In the genomic region with DNA sequence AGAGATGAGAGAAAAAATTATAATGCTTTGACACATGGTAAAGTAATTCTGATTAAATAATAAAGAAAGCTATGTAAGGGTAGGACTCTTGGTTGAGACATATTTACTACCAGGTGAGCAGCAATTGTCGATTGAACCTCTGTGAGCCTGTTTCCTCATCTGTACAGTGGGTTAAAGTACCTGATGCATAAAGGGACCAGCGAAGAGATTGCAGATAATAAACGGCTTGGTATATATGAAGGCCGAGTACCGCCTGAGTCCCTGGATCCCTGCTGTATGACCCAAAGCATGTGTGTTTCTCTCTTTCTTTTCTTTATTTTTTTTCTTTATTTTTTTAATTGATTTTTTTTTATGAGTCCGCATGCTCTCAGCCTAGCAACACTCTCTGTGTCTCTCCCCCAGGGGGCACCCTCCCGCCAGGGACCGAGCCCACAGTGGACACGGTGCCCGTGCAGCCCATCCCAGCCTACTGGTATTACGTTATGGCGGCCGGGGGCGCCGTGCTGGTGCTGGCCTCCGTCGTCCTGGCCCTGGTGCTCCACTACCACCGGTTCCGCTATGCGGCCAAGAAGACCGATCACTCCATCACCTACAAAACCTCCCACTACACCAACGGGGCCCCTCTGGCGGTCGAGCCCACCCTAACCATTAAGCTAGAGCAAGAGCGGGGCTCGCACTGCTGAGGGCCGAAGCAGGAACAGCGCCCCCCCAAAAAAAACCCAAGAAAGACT, we compare ENCODE assay signal across 8 mouse cellular contexts.
DNase-seq lines count a peak whose midpoint lies in the region; ATAC-seq and TF ChIP-seq lines count a peak whose summit lies in the region.

No protein-coding gene starts in this region.

- intact Hi-C loops in heart, adult 2 months (cut with DNase I) = loop anchor here (2.0 kb wide), 1 partner anchor 133 kb away; no protein-coding TSS in a partner anchor
- intact Hi-C loops in gastrocnemius, postnatal 14 days (cut with DNase I; ENCODE audit: low total_unique reads) = no loop called here

- no peak for ATAC-seq in liver, embryonic 14.5 days (ENCODE audit: insufficient read depth)

- H3K36me3 ChIP-seq in heart, adult 2 months (ENCODE audit: control insufficient read depth, insufficient read depth, low read length) = no peaks in the 10 kb centered on the region
- no peaks in the 10 kb centered on the region for H3K36me3 ChIP-seq in kidney, adult 2 months (ENCODE audit: control insufficient read depth, insufficient read depth, low read length)
- H3K36me3 ChIP-seq in liver, embryonic 14.5 days (replicated peaks; ENCODE audit: control insufficient read depth, insufficient read depth, low read depth) = no peaks in the 10 kb centered on the region

- peaks cover 1% of the 10 kb centered on the region; the same call in 1 of the 2 replicates for H3K27me3 ChIP-seq in heart, adult 2 months (ENCODE audit: control insufficient read depth, insufficient read depth, low read length)
- H3K27me3 ChIP-seq in kidney, adult 2 months (replicated peaks; ENCODE audit: control insufficient read depth, insufficient read depth, low read length) = no peaks in the 10 kb centered on the region
- no peaks in the 10 kb centered on the region for H3K27me3 ChIP-seq in liver, embryonic 14.5 days (ENCODE audit: control insufficient read depth, insufficient read depth, low read length)

- no peaks in the 10 kb centered on the region for H3K79me2 ChIP-seq in heart, adult 2 months (replicated peaks; ENCODE audit: control insufficient read depth, insufficient read depth, low read length)

- peak; percentile 69 for TF ChIP-seq CTCF in heart, adult 2 months (IDR thresholded peaks at IDR 0.05)
- peak; percentile 74 for TF ChIP-seq CTCF in kidney, adult 2 months (conservative IDR thresholded peaks at IDR 0.05; ENCODE audit: insufficient read depth, insufficient read length, low read depth, low read length)
- peak; percentile 65 for TF ChIP-seq CTCF in liver, embryonic 14.5 days (IDR thresholded peaks at IDR 0.05; ENCODE audit: low read depth)

- H3K4me3 ChIP-seq in heart, adult 2 months = no peak overlapping the region; the same call in 1 of the 2 replicates
- H3K4me3 ChIP-seq in kidney, adult 2 months (ENCODE audit: insufficient read depth, low read depth, low read length) = peak overlapping the region; percentile 24; the same call in 1 of the 2 replicates
- H3K4me3 ChIP-seq in liver, embryonic 14.5 days (ENCODE audit: insufficient read depth in 1 of 2, low read depth in 2 of 2, low read length in 2 of 2) = peak overlapping the region; percentile 20 to 43

- peak overlapping the region; percentile 44 for H3K4me2 ChIP-seq in liver, embryonic 14.5 days (ENCODE audit: low read depth)

- H3K9ac ChIP-seq in heart, adult 2 months (ENCODE audit: low read depth, low read length) = no peak overlapping the region
- H3K9ac ChIP-seq in liver, embryonic 14.5 days (replicated peaks) = no peak overlapping the region

- H3K27ac ChIP-seq in heart, adult 2 months = no peak overlapping the region
- H3K27ac ChIP-seq in kidney, adult 2 months (ENCODE audit: insufficient read depth, low read depth, low read length) = no peak overlapping the region
- no peak overlapping the region for H3K27ac ChIP-seq in liver, embryonic 14.5 days

- peak; percentile 35 to 53 for DNase-seq in heart, adult 2 months
- no peak for DNase-seq in heart, adult 11 months
- DNase-seq in adrenal gland, postnatal 14 days = peak; percentile 83
- peak; percentile 57 for DNase-seq in gastrocnemius, postnatal 14 days
- peak; percentile 69 for DNase-seq in kidney, adult 2 months
- DNase-seq in liver, embryonic 14.5 days (ENCODE audit: low read depth in 3 of 3, low spot score in 3 of 3) = no peak
- DNase-seq in natural killer cell, adult 2 months (ENCODE audit: low spot score in 2 of 2) = peak; percentile 59 to 64
- DNase-seq in testis, postnatal 10 days (ENCODE audit: low spot score) = peak; percentile 83

- no peak for TF ChIP-seq POLR2A in heart, adult 2 months (IDR thresholded peaks at IDR 0.05; ENCODE audit: insufficient read depth, low read depth, low read length)
- TF ChIP-seq POLR2A in kidney, adult 2 months (IDR thresholded peaks at IDR 0.05; ENCODE audit: low read depth, low read length) = no peak

- TF ChIP-seq EP300 in heart, adult 2 months (IDR thresholded peaks at IDR 0.05; ENCODE audit: insufficient read depth, low read depth, low read length) = no peak
- no peak for TF ChIP-seq EP300 in liver, embryonic 14.5 days (IDR thresholded peaks at IDR 0.05; ENCODE audit: low read depth)

- WGBS in heart, adult 2 months = 39% methylated on average over 28 of the region's 28 CpGs
- WGBS in kidney, adult 2 months = 34% methylated on average over 28 of the region's 28 CpGs
- 43% methylated on average over 28 of the region's 28 CpGs for WGBS in liver, embryonic 14.5 days (ENCODE audit: insufficient replicate concordance)

- H3K4me1 ChIP-seq in heart, adult 2 months (ENCODE audit: control insufficient read depth, insufficient read depth, low read length) = no peaks in the 10 kb centered on the region
- no peaks in the 10 kb centered on the region for H3K4me1 ChIP-seq in kidney, adult 2 months (ENCODE audit: control insufficient read depth, insufficient read depth, low read length)
- peaks cover 8 to 10% of the 10 kb centered on the region in 2 experiments for H3K4me1 ChIP-seq in liver, embryonic 14.5 days (replicated peaks; ENCODE audit: control insufficient read depth in 2 of 2, insufficient read depth in 2 of 2, low read length in 1 of 2)

- no peaks in the 10 kb centered on the region for H3K9me3 ChIP-seq in liver, embryonic 14.5 days (ENCODE audit: control insufficient read depth, low read length)

Comparison
In these comparisons a context has a peak if more than half of its experiments do, and no peak if none do; other contexts are left out.
1. DNase-seq: peak in heart, adult 2 months (2 of 2), adrenal gland, postnatal 14 days (single experiment), gastrocnemius, postnatal 14 days (single experiment), kidney, adult 2 months (single experiment), natural killer cell, adult 2 months (2 of 2) and testis, postnatal 10 days (single experiment); none in heart, adult 11 months (single experiment) and liver, embryonic 14.5 days (0 of 3).
2. Peak in every context shown above with its lines, with median percentiles within 50 percentile points of each other: CTCF ChIP-seq.